Mouse (Mus musculus) forebrain, embryonic 14.5 days (tissue): ENCODE measurements around the gene Tesk2. TPM values are rescaled to one million over a fixed set of nuclear protein-coding genes. Genes with fewer than 3 reads are reported as not detected.

Experiments used
- ATAC-seq: fragments of 200-750 bp; cut with Nextera tagmentation; 2 replicates; pipeline ENCODE4 v1.8.0; 2017; ENCODE audit warnings: mild to moderate bottlenecking, moderate library complexity
- DNase-seq: peaks from one replicate; pipeline ENCODE4 v3.0.0-alpha.2; 2015; ENCODE audit warnings: low spot score
- H3K27ac ChIP-seq: fragments of 300-500 bp; sonication (generic); 2 replicates; pipeline ENCODE4 v1.5.1; 2014; ENCODE audit warnings: low read depth, mild to moderate bottlenecking, control low read depth, low read length, moderate library complexity
- H3K27me3 ChIP-seq: fragments of 300-500 bp; sonication (generic); replicated peaks from 2 replicates; pipeline ENCODE4 v1.6.1; 2014; ENCODE audit warnings: low read length, control low read depth, mixed read lengths; ENCODE audit not compliant: control insufficient read depth, insufficient read depth
- H3K36me3 ChIP-seq: fragments of 300-500 bp; sonication (generic); 2 replicates; pipeline ENCODE4 v1.6.1; 2014; ENCODE audit warnings: low read length, control low read depth; ENCODE audit not compliant: control insufficient read depth, insufficient read depth
- H3K4me1 ChIP-seq: fragments of 300-500 bp; sonication (generic); 2 replicates; pipeline ENCODE4 v1.6.1; 2014; ENCODE audit warnings: antibody characterized with exemption, low read length, control low read depth; ENCODE audit not compliant: control insufficient read depth, insufficient read depth
- H3K4me2 ChIP-seq: fragments of 300-500 bp; sonication (generic); 2 replicates; pipeline ENCODE4 v1.6.1; 2014; ENCODE audit warnings: mild to moderate bottlenecking, control low read depth, low read length
- H3K4me3 ChIP-seq: fragments of 300-500 bp; sonication (generic); 2 replicates; pipeline ENCODE4 v1.5.1; 2014; ENCODE audit warnings: low read depth, low read length, control low read depth
- H3K9ac ChIP-seq: fragments of 300-500 bp; sonication (generic); 2 replicates; pipeline ENCODE4 v1.6.1; 2014; ENCODE audit warnings: mild to moderate bottlenecking, low read length, control low read depth, moderate library complexity
- H3K9me3 ChIP-seq: fragments of 300-500 bp; sonication (generic); replicated peaks from 2 replicates; pipeline ENCODE4 v1.6.1; 2016; ENCODE audit warnings: low read length, control low read depth, mixed read lengths; ENCODE audit not compliant: control insufficient read depth
- WGBS: fragments of 180-500 bp; shearing (Covaris S2); extraction: QIAGEN DNeasy Blood & Tissue Kit; methylation state at CpG from one replicate; pipeline ENCODE4 v1.1.7; 2014; 5-methylcytosine and 5-hydroxymethylcytosine counted together
- polyA plus RNA-seq: library from polyadenylated mRNA; unstranded; fragments of >200 nt; fragmentation: Nextera tagmentation; extraction: Ambion mirVana; gene quantifications from 2 replicates; pipeline ENCODE4 v1.2.1, GENCODE M21; 2014

Gene Tesk2
- polyA plus RNA-seq, 1 experiment from 2014 or later: 4.8 TPM

- ATAC-seq (peak; percentile 99), DNase-seq (peak; percentile 100)
- Histone ChIP-seq H3K4me1 (peaks cover 12% of the 10 kb centered on the region), H3K4me3 (peak within 1 kb of the TSS; percentile 54), H3K9ac (peak within 1 kb of the TSS; percentile 66), H3K9me3 (no peaks in the 10 kb centered on the region), H3K27ac (no peak within 1 kb of the TSS), H3K4me2 (peak within 1 kb of the TSS; percentile 85), H3K36me3 (peaks cover 2% of the 10 kb centered on the region; the same call in 1 of the 2 replicates), H3K27me3 (no peaks in the 10 kb centered on the region)
- under 1% methylated on average over 29 of the region's 29 CpGs for WGBS
Measured at GRCm38 (mm10) chr4:116708201-116708764, 12.5 kb upstream of the Tesk2 start, which contains the start of the genes Mmachc and Ccdc163. Gene Mmachc, minus strand, starts transcription at chr4:116708406. Gene Ccdc163, plus strand, starts transcription at chr4:116708509.

GRCm38 (mm10) chr4:116708791-116709390 is 11.9 kb upstream of the Tesk2 start:
- Histone ChIP-seq H3K36me3 (no peaks in the 10 kb centered on the region), H3K27me3 (no peaks in the 10 kb centered on the region), H3K9ac (peak overlapping the region; percentile 66), H3K4me3 (peak overlapping the region; percentile 54), H3K27ac (no peak overlapping the region), H3K4me1 (peaks cover 12% of the 10 kb centered on the region), H3K4me2 (peak overlapping the region; percentile 85), H3K9me3 (no peaks in the 10 kb centered on the region)
- DNase-seq (no peak), ATAC-seq (no peak; the same call in 1 of the 2 replicates)
- 6% methylated on average over 9 of the region's 9 CpGs for whole genome bisulfite sequencing

DNA sequence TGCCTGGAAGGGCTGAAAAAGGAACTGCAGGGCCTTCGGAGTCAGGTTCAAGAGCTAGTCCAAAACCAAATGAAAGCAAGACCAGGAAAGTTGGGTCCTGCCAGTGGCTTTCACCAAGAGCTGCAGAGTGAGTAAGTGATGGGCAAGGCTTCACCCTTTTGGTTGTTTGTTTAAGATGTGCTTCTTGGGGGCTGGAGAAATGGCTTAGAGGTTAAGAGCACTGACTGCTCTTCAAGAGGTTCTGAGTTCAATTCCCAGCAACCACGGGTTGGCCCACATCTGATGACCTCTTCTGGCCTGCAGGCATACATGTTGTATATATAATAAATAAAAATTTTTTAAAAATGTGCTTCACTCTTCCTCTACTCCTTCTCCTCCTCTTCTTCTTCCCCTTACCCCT is 10.6 kb upstream of the Tesk2 start:
- ATAC-seq (no peak), DNase-seq (no peak)
- no peaks in the 10 kb centered on the region for H3K27me3 ChIP-seq
- no peak overlapping the region for H3K4me2 ChIP-seq
- H3K4me3 ChIP-seq: no peak overlapping the region
- 90% methylated on average over 2 of the region's 2 CpGs for WGBS
- 0 out of 2 replicates have a peak, but pooled peaks cover 5% of the 10 kb centered on the region for H3K36me3 ChIP-seq
- no peaks in the 10 kb centered on the region for H3K9me3 ChIP-seq
- H3K27ac ChIP-seq: no peak overlapping the region
- no peak overlapping the region for H3K9ac ChIP-seq
- peaks cover 12% of the 10 kb centered on the region for H3K4me1 ChIP-seq

DNA sequence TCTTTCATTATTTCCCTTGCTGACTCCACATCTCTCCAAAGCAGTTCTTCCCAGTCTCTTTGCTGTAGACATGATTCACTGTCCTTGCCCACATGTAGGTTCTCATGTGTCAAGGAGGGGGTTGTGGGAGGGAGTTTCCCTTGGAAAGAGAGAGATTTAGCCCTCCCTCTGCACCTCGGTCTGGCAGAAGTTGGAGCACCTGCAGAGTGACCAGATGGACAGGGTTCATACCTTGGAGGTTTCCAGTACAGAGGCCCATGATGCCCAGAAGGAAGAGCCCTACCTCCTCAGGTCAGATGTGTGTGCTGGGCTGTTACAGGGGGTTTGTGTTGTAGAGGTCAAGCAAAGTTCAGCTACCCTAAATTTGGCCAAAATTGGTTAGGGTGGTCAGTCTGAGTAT is 8.2 kb upstream of the Tesk2 start:
- Histone ChIP-seq H3K36me3 (0 out of 2 replicates have a peak, but pooled peaks cover 6% of the 10 kb centered on the region), H3K4me3 (no peak overlapping the region), H3K27ac (no peak overlapping the region), H3K4me2 (no peak overlapping the region), H3K27me3 (no peaks in the 10 kb centered on the region), H3K4me1 (peaks cover 8% of the 10 kb centered on the region), H3K9me3 (no peaks in the 10 kb centered on the region), H3K9ac (no peak overlapping the region)
- WGBS: 89% methylated on average over 1 of the region's 1 CpGs
- no peak for ATAC-seq
- no peak for DNase-seq

DNA sequence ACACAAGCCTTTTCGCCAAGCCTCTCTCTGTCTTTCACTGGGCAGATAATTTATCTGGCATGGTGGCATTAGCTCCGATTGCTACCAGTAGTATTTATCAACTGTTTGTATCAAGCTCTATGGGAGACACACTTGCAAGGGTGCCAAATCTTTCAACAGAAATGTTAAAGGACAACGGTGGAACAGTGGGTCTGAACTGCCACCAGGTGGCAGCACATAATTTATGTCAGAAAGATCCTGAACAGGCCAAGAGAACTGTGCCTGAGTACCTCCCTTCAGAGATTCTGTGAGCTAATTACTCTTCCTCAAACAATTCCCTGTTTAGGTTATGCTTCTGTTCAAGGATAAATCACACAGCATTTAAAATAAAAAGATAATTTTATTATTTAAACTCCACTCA is 1.4 kb upstream of the Tesk2 start:
- H3K36me3 ChIP-seq: 0 out of 2 replicates have a peak, but pooled peaks cover 6% of the 10 kb centered on the region
- no peak overlapping the region for H3K9ac ChIP-seq
- H3K9me3 ChIP-seq: no peaks in the 10 kb centered on the region
- ATAC-seq: peak; percentile 38
- WGBS: 16% methylated on average over 3 of the region's 3 CpGs
- peak; percentile 95 for DNase-seq
- no peak overlapping the region for H3K4me3 ChIP-seq
- peaks cover 6% of the 10 kb centered on the region; the same call in 1 of the 2 replicates for H3K4me1 ChIP-seq
- H3K27me3 ChIP-seq: no peaks in the 10 kb centered on the region
- no peak overlapping the region for H3K4me2 ChIP-seq
- no peak overlapping the region for H3K27ac ChIP-seq

DNA sequence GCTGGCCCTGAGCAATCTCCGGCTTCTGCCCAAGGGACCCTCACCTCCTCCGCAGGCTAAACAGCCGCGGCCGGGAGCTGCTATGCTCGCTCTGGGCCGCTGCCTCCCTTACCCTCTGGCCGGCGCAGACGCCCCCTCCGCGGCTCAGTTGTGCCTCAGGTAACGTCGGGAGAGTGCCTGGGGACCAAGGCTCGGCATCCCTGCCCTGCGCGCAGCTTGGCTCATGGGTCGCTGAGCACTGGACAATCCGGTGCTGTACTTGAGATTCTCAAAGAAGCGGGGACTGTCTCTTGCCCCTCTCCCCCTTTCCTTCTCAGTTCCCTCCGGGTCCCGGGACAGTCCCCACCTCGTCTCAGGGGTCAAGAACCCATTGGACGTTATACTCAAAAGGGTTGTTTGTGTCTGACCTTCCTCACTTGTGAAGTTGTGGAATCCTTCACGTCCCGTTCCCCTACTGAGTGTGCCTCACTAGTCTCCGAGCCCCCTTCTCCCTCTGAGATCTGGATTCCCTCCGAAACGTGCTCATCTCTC is 415 bp downstream of the Tesk2 start:
- Histone ChIP-seq H3K4me1 (peaks cover 6% of the 10 kb centered on the region; the same call in 1 of the 2 replicates), H3K4me2 (peak overlapping the region; percentile 91), H3K36me3 (no peaks in the 10 kb centered on the region), H3K9me3 (no peaks in the 10 kb centered on the region), H3K27me3 (no peaks in the 10 kb centered on the region), H3K4me3 (peak overlapping the region; percentile 67), H3K27ac (peak overlapping the region; percentile 34; the same call in 1 of the 2 replicates), H3K9ac (peak overlapping the region; percentile 78)
- under 1% methylated on average over 29 of the region's 29 CpGs for WGBS
- ATAC-seq: no peak
- no peak for DNase-seq

DNA sequence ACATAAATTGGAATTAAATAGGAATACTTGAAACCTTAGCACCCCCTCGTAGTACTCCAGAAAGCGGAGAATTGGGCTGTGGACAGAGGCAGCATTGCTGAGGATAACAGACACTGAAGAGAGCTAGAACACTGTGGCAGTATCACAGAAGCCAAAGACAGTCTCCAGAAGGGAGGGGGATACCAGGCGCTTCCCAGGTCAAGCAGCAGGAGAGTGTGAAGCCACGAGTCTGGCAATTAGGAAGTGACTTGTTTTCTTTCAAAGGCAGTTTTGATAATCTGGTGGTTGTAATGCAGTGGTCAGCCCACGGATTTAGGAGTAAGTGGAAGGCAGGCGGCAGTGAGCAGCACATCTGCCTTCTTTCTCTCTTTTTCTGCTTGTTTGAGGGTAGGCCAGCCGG is 1.5 kb downstream of the Tesk2 start:
- Histone ChIP-seq H3K9me3 (no peaks in the 10 kb centered on the region), H3K9ac (peak overlapping the region; percentile 13; the same call in 1 of the 2 replicates), H3K4me2 (0 out of 2 replicates have a peak overlapping the region, but pooled peaks have one; percentile 91), H3K4me3 (no peak overlapping the region), H3K27ac (no peak overlapping the region), H3K27me3 (no peaks in the 10 kb centered on the region), H3K4me1 (peaks cover 6% of the 10 kb centered on the region; the same call in 1 of the 2 replicates), H3K36me3 (no peaks in the 10 kb centered on the region)
- DNase-seq (no peak), ATAC-seq (no peak)
- 39% methylated on average over 7 of the region's 7 CpGs for WGBS

DNA sequence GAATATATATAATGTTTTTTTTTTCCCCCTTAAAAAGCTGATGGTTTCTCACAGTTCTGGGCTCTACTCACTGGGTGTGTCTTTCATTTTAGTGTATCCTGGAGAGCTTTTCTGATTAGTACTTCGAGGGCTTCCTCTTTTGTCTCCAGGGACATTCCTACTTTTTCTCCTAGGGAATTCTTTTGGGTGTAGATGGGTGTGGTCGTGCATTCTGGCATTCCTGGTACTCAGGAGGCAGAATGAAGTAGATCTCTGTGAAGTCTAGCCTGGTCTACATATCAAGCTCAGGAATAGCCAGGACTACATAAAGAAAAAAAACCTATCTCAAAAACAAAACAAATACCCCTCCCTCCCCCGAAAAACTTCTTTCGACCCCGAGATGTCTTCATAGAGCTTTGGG is 4.7 kb downstream of the Tesk2 start:
- Histone ChIP-seq H3K9me3 (no peaks in the 10 kb centered on the region), H3K4me2 (no peak overlapping the region), H3K36me3 (no peaks in the 10 kb centered on the region), H3K27me3 (no peaks in the 10 kb centered on the region), H3K27ac (no peak overlapping the region), H3K4me3 (no peak overlapping the region), H3K9ac (no peak overlapping the region), H3K4me1 (peaks cover 6% of the 10 kb centered on the region; the same call in 1 of the 2 replicates)
- DNase-seq: no peak
- no peak for ATAC-seq
- WGBS: 86% methylated on average over 5 of the region's 5 CpGs

GRCm38 (mm10) chr4:116727401-116727800 is 6.7 kb downstream of the Tesk2 start:
- Histone ChIP-seq H3K27ac (no peak overlapping the region), H3K4me2 (no peak overlapping the region), H3K27me3 (no peaks in the 10 kb centered on the region), H3K36me3 (no peaks in the 10 kb centered on the region), H3K9me3 (no peaks in the 10 kb centered on the region), H3K4me3 (no peak overlapping the region), H3K4me1 (no peaks in the 10 kb centered on the region), H3K9ac (no peak overlapping the region)
- no peak for ATAC-seq
- WGBS: 81% methylated on average over 3 of the region's 3 CpGs
- DNase-seq: no peak
